Comparison of ENCODE assay signal across 13 mouse cellular contexts in genomic region chr7:105638776-105639175, GRCm38 (mm10). TPM values are rescaled to one million over a fixed set of nuclear protein-coding genes. Genes with fewer than 3 reads are reported as not detected.
DNase-seq lines count a peak whose midpoint lies in the region; ATAC-seq and TF ChIP-seq lines count a peak whose summit lies in the region.
"Had no signal": no experiment of that assay in that cellular context is flagged by ENCODE, and none has a peak within 500 bp of the region (broad histone marks: within the 10 kb centered on the region; RNA-seq: fewer than 3 reads in every experiment).

No protein-coding gene starts in this region.

- TF ChIP-seq POLR2A in heart, adult 2 months (IDR thresholded peaks at IDR 0.05; ENCODE audit: insufficient read depth, low read depth, low read length): no peak

- H3K9me3 ChIP-seq in hindbrain, postnatal 0 days (ENCODE audit: low read length): no peaks in the 10 kb centered on the region
- no peaks in the 10 kb centered on the region for H3K9me3 ChIP-seq in hindbrain, embryonic 16.5 days (ENCODE audit: control insufficient read depth, low read length)
- no peaks in the 10 kb centered on the region for H3K9me3 ChIP-seq in embryonic facial prominence, embryonic 10.5 days
- H3K9me3 ChIP-seq in intestine, embryonic 15.5 days: no peaks in the 10 kb centered on the region
- H3K9me3 ChIP-seq: liver, embryonic 15.5 days had no signal

- no peaks in the 10 kb centered on the region for H3K79me2 ChIP-seq in heart, adult 2 months (replicated peaks; ENCODE audit: control insufficient read depth, insufficient read depth, low read length)

- TF ChIP-seq CTCF in heart, adult 2 months (IDR thresholded peaks at IDR 0.05): no peak
- no peak for TF ChIP-seq CTCF in hindbrain, postnatal 0 days (IDR thresholded peaks at IDR 0.05; ENCODE audit: low read depth)

- no peak for ATAC-seq in hindbrain, postnatal 0 days
- no peak for ATAC-seq in hindbrain, embryonic 16.5 days
- ATAC-seq in intestine, embryonic 15.5 days: no peak
- ATAC-seq: forebrain, postnatal 0 days had no signal

- TF ChIP-seq EP300 in heart, adult 2 months (IDR thresholded peaks at IDR 0.05; ENCODE audit: insufficient read depth, low read depth, low read length): no peak

- H3K27ac ChIP-seq in heart, adult 2 months: no peak overlapping the region
- H3K27ac ChIP-seq in hindbrain, postnatal 0 days: no peak overlapping the region
- no peak overlapping the region for H3K27ac ChIP-seq in hindbrain, embryonic 16.5 days (ENCODE audit: low read depth, low read length)
- H3K27ac ChIP-seq in embryonic facial prominence, embryonic 10.5 days (replicated peaks): no peak overlapping the region
- H3K27ac ChIP-seq in intestine, embryonic 15.5 days: no peak overlapping the region
- H3K27ac ChIP-seq: liver, embryonic 15.5 days had no signal

- DNase-seq in heart, adult 11 months: peak; percentile 90
- no peak for DNase-seq in heart, adult 2 months
- DNase-seq in hindbrain, postnatal 0 days (ENCODE audit: low spot score): no peak
- DNase-seq in embryonic facial prominence, embryonic 10.5 days (ENCODE audit: low spot score): no peak
- DNase-seq in spleen, postnatal 4 days (ENCODE audit: low spot score in 2 of 2): no peak
- no peak for DNase-seq in Muller cell, postnatal 12 days (ENCODE audit: inconsistent ontology term)
- DNase-seq: forebrain, postnatal 0 days; heart, postnatal 36 days; layer of hippocampus, adult 9-11 months; thymus, adult 18-20 months had no signal

- intact Hi-C loops in heart, adult 2 months (cut with DNase I): loop anchor here (5.0 kb wide), 1 partner anchor 241 kb away; no protein-coding TSS in a partner anchor

- H3K9ac ChIP-seq in heart, adult 2 months (ENCODE audit: low read depth, low read length): no peak overlapping the region
- no peak overlapping the region for H3K9ac ChIP-seq in hindbrain, postnatal 0 days (replicated peaks; ENCODE audit: low read length)
- H3K9ac ChIP-seq in hindbrain, embryonic 16.5 days (ENCODE audit: low read depth, low read length): no peak overlapping the region
- no peak overlapping the region for H3K9ac ChIP-seq in intestine, embryonic 15.5 days

- H3K4me1 ChIP-seq in heart, adult 2 months (ENCODE audit: control insufficient read depth, insufficient read depth, low read length): peaks cover 10% of the 10 kb centered on the region
- peaks cover 17% of the 10 kb centered on the region; the same call in 1 of the 2 replicates for H3K4me1 ChIP-seq in hindbrain, postnatal 0 days (ENCODE audit: insufficient read depth, low read length)
- peaks cover 26% of the 10 kb centered on the region for H3K4me1 ChIP-seq in hindbrain, embryonic 16.5 days (ENCODE audit: control insufficient read depth, insufficient read depth, low read depth, low read length)
- peaks cover 30% of the 10 kb centered on the region for H3K4me1 ChIP-seq in embryonic facial prominence, embryonic 10.5 days
- peaks cover 19% of the 10 kb centered on the region for H3K4me1 ChIP-seq in intestine, embryonic 15.5 days (replicated peaks)

- WGBS in heart, adult 2 months: 91% methylated on average over 6 of the region's 6 CpGs
- 91% methylated on average over 6 of the region's 6 CpGs for WGBS in hindbrain, postnatal 0 days
- WGBS in hindbrain, embryonic 16.5 days: 94% methylated on average over 6 of the region's 6 CpGs
- WGBS in embryonic facial prominence, embryonic 10.5 days: 94% methylated on average over 6 of the region's 6 CpGs
- 90% methylated on average over 6 of the region's 6 CpGs for WGBS in intestine, embryonic 15.5 days

- H3K27me3 ChIP-seq in heart, adult 2 months (ENCODE audit: control insufficient read depth, insufficient read depth, low read length): no peaks in the 10 kb centered on the region
- H3K27me3 ChIP-seq in hindbrain, postnatal 0 days (ENCODE audit: insufficient read depth, low read length): no peaks in the 10 kb centered on the region
- H3K27me3 ChIP-seq in hindbrain, embryonic 16.5 days (replicated peaks; ENCODE audit: control insufficient read depth, insufficient read depth, low read length): no peaks in the 10 kb centered on the region
- H3K27me3 ChIP-seq in embryonic facial prominence, embryonic 10.5 days (replicated peaks; ENCODE audit: low read depth, poor library complexity, severe bottlenecking): peaks cover 18% of the 10 kb centered on the region
- H3K27me3 ChIP-seq in intestine, embryonic 15.5 days (replicated peaks): no peaks in the 10 kb centered on the region

- peaks cover 10% of the 10 kb centered on the region for H3K36me3 ChIP-seq in heart, adult 2 months (ENCODE audit: control insufficient read depth, insufficient read depth, low read length)
- peaks cover 25% of the 10 kb centered on the region for H3K36me3 ChIP-seq in hindbrain, postnatal 0 days (ENCODE audit: insufficient read depth, low read length)
- H3K36me3 ChIP-seq in hindbrain, embryonic 16.5 days (ENCODE audit: control insufficient read depth, insufficient read depth, low read length): peaks cover 12% of the 10 kb centered on the region
- peaks cover 51% of the 10 kb centered on the region for H3K36me3 ChIP-seq in embryonic facial prominence, embryonic 10.5 days (replicated peaks)
- peaks cover 15% of the 10 kb centered on the region for H3K36me3 ChIP-seq in intestine, embryonic 15.5 days

- H3K4me3 ChIP-seq in heart, adult 2 months: no peak overlapping the region
- no peak overlapping the region for H3K4me3 ChIP-seq in hindbrain, postnatal 0 days (ENCODE audit: low read length)
- no peak overlapping the region for H3K4me3 ChIP-seq in hindbrain, embryonic 16.5 days (ENCODE audit: low read length)
- H3K4me3 ChIP-seq in embryonic facial prominence, embryonic 10.5 days: peak overlapping the region; percentile 21; the same call in 1 of the 2 replicates
- H3K4me3 ChIP-seq in intestine, embryonic 15.5 days (replicated peaks): no peak overlapping the region

- peak overlapping the region; percentile 99; the same call in 1 of the 2 replicates for H3K4me2 ChIP-seq in hindbrain, postnatal 0 days (ENCODE audit: low read depth, low read length)
- no peak overlapping the region for H3K4me2 ChIP-seq in hindbrain, embryonic 16.5 days (ENCODE audit: low read length)
- H3K4me2 ChIP-seq in intestine, embryonic 15.5 days (replicated peaks): peak overlapping the region; percentile 91; the same call in 1 of the 2 replicates

RNA-seq across cellular contexts. Expression of gene Timm10b, which starts 1.1 kb away (rescaled TPM):
- total RNA-seq in heart, adult 2 months (2021): 10 to 100 TPM; 70.8 to 78.5 TPM
- polyA plus RNA-seq in heart, adult 2 months (2012; rRNA removed): 83.6 and 92.9 TPM in 2 replicates
- 49.6 and 63.9 TPM in 2 replicates for total RNA-seq in hindbrain, postnatal 0 days (2014; rRNA removed)
- 179 and 181 TPM in 2 replicates for polyA plus RNA-seq in hindbrain, postnatal 0 days (2015; fragmentation: Nextera tagmentation; extraction: Ambion mirVana)
- 145 and 159 TPM in 2 replicates for polyA plus RNA-seq in hindbrain, embryonic 16.5 days (2015; fragmentation: Nextera tagmentation; extraction: Ambion mirVana)
- 158 and 163 TPM in 2 replicates for polyA plus RNA-seq in embryonic facial prominence, embryonic 10.5 days (2016; fragmentation: Nextera tagmentation; extraction: Ambion mirVana)
- polyA plus RNA-seq in intestine, embryonic 15.5 days (2015; fragmentation: Nextera tagmentation; extraction: Ambion mirVana): 203 and 227 TPM in 2 replicates

RNA-seq across cellular contexts. Expression of gene Arfip2, which starts 1.4 kb away (rescaled TPM):
- total RNA-seq in heart, adult 2 months (2021): 10 to 100 TPM; 13.6 TPM
- polyA plus RNA-seq in heart, adult 2 months (2012; rRNA removed): 30.4 and 40.1 TPM in 2 replicates
- total RNA-seq in hindbrain, postnatal 0 days (2014; rRNA removed): 67.5 and 103 TPM in 2 replicates
- 82.5 and 82.8 TPM in 2 replicates for polyA plus RNA-seq in hindbrain, postnatal 0 days (2015; fragmentation: Nextera tagmentation; extraction: Ambion mirVana)
- 85.2 and 91.1 TPM in 2 replicates for polyA plus RNA-seq in hindbrain, embryonic 16.5 days (2015; fragmentation: Nextera tagmentation; extraction: Ambion mirVana)
- polyA plus RNA-seq in embryonic facial prominence, embryonic 10.5 days (2016; fragmentation: Nextera tagmentation; extraction: Ambion mirVana): 61.2 and 64.1 TPM in 2 replicates
- polyA plus RNA-seq in intestine, embryonic 15.5 days (2015; fragmentation: Nextera tagmentation; extraction: Ambion mirVana): 66.0 and 72.7 TPM in 2 replicates

RNA-seq across cellular contexts. Expression of gene Gm45799, which starts 1.6 kb away (rescaled TPM):
- 1 to 10 TPM in 1 of 2 experiments, under 1 TPM in 1; 0.78 to 2.0 TPM for total RNA-seq in heart, adult 2 months (2021)
- 66.7 and 188 TPM in 2 replicates for polyA plus RNA-seq in heart, adult 2 months (2012; rRNA removed)
- total RNA-seq in hindbrain, postnatal 0 days (2014; rRNA removed): 16.1 and 51.9 TPM in 2 replicates
- polyA plus RNA-seq in hindbrain, postnatal 0 days (2015; fragmentation: Nextera tagmentation; extraction: Ambion mirVana): 25.1 and 33.3 TPM in 2 replicates
- polyA plus RNA-seq in hindbrain, embryonic 16.5 days (2015; fragmentation: Nextera tagmentation; extraction: Ambion mirVana): 7.9 and 9.7 TPM in 2 replicates
- polyA plus RNA-seq in embryonic facial prominence, embryonic 10.5 days (2016; fragmentation: Nextera tagmentation; extraction: Ambion mirVana): 13.5 and 22.0 TPM in 2 replicates
- 16.2 and 39.5 TPM in 2 replicates for polyA plus RNA-seq in intestine, embryonic 15.5 days (2015; fragmentation: Nextera tagmentation; extraction: Ambion mirVana)

RNA-seq across cellular contexts. Expression of gene Trim3, which starts 5.4 kb away (rescaled TPM):
- 10 to 100 TPM; 20.5 to 23.0 TPM for total RNA-seq in heart, adult 2 months (2021)
- polyA plus RNA-seq in heart, adult 2 months (2012; rRNA removed): 39.8 and 41.1 TPM in 2 replicates
- 169 and 174 TPM in 2 replicates for total RNA-seq in hindbrain, postnatal 0 days (2014; rRNA removed)
- 97.9 and 106 TPM in 2 replicates for polyA plus RNA-seq in hindbrain, postnatal 0 days (2015; fragmentation: Nextera tagmentation; extraction: Ambion mirVana)
- polyA plus RNA-seq in hindbrain, embryonic 16.5 days (2015; fragmentation: Nextera tagmentation; extraction: Ambion mirVana): 108 and 119 TPM in 2 replicates
- 28.8 and 34.9 TPM in 2 replicates for polyA plus RNA-seq in embryonic facial prominence, embryonic 10.5 days (2016; fragmentation: Nextera tagmentation; extraction: Ambion mirVana)
- polyA plus RNA-seq in intestine, embryonic 15.5 days (2015; fragmentation: Nextera tagmentation; extraction: Ambion mirVana): 21.4 and 24.7 TPM in 2 replicates

RNA-seq across cellular contexts. Expression of gene Dnhd1, which starts 11.9 kb away (rescaled TPM):
- total RNA-seq in heart, adult 2 months (2021): under 1 TPM; 0.14 to 0.29 TPM
- polyA plus RNA-seq in heart, adult 2 months (2012; rRNA removed): 1.1 and 1.3 TPM in 2 replicates
- 2.9 and 5.4 TPM in 2 replicates for total RNA-seq in hindbrain, postnatal 0 days (2014; rRNA removed)
- polyA plus RNA-seq in hindbrain, postnatal 0 days (2015; fragmentation: Nextera tagmentation; extraction: Ambion mirVana): 0.67 and 1.0 TPM in 2 replicates
- polyA plus RNA-seq in hindbrain, embryonic 16.5 days (2015; fragmentation: Nextera tagmentation; extraction: Ambion mirVana): 1.5 and 1.6 TPM in 2 replicates
- polyA plus RNA-seq in embryonic facial prominence, embryonic 10.5 days (2016; fragmentation: Nextera tagmentation; extraction: Ambion mirVana): 0.27 and 0.44 TPM in 2 replicates
- polyA plus RNA-seq in intestine, embryonic 15.5 days (2015; fragmentation: Nextera tagmentation; extraction: Ambion mirVana): 0.44 and 0.80 TPM in 2 replicates
